Mouse (Mus musculus) cerebellum, adult (tissue): ENCODE data around the gene Saysd1.

Experiments used
- ATAC-seq: cut with Nextera tagmentation; 2 replicates; pipeline ENCODE4 v1.9.2; 2017; ENCODE audit warnings: mild to moderate bottlenecking, moderate library complexity, mixed read lengths; ENCODE audit not compliant: insufficient number of reproducible peaks, low FRiP score, low TSS enrichment

The Saysd1 gene

GRCm38 (mm10) chr14:20165413-20165812 is 27.1 kb upstream of the Saysd1 start:
- no peak for ATAC-seq

GRCm38 (mm10) chr14:20164438-20164837 is 26.1 kb upstream of the Saysd1 start:
- ATAC-seq = no peak

GRCm38 (mm10) chr14:20162686-20163085 is 24.4 kb upstream of the Saysd1 start:
- ATAC-seq = no peak

GRCm38 (mm10) chr14:20158727-20159681 is 20.7 kb upstream of the Saysd1 start:
- ATAC-seq = no peak

- ATAC-seq = no peak
These were observed 19.3 kb upstream of the Saysd1 start for GRCm38 (mm10) chr14:20157595-20157994.

GRCm38 (mm10) chr14:20155718-20156117 is 17.4 kb upstream of the Saysd1 start:
- ATAC-seq = no peak

- ATAC-seq = no peak
These were observed 16.6 kb upstream of the Saysd1 start for GRCm38 (mm10) chr14:20154937-20155336.

GRCm38 (mm10) chr14:20154245-20154644 is 15.9 kb upstream of the Saysd1 start:
- ATAC-seq = no peak

GRCm38 (mm10) chr14:20149127-20150080 is 11.1 kb upstream of the Saysd1 start:
- ATAC-seq = no peak

GRCm38 (mm10) chr14:20148514-20148913 is 10.2 kb upstream of the Saysd1 start:
- no peak for ATAC-seq

- no peak for ATAC-seq
These were observed 9.5 kb upstream of the Saysd1 start for GRCm38 (mm10) chr14:20147854-20148253.

GRCm38 (mm10) chr14:20144093-20144492 is 5.8 kb upstream of the Saysd1 start:
- ATAC-seq = no peak

- no peak for ATAC-seq
These were observed 3.2 kb downstream of the Saysd1 start for GRCm38 (mm10) chr14:20134965-20135671.

GRCm38 (mm10) chr14:20128162-20128561 is 10.2 kb downstream of the Saysd1 start:
- no peak for ATAC-seq

- ATAC-seq = no peak
These were observed 10.8 kb downstream of the Saysd1 start for GRCm38 (mm10) chr14:20127406-20128087.

GRCm38 (mm10) chr14:20120868-20121267 is 17.5 kb downstream of the Saysd1 start:
- no peak for ATAC-seq

GRCm38 (mm10) chr14:20120012-20120411 is 18.3 kb downstream of the Saysd1 start:
- ATAC-seq = no peak

GRCm38 (mm10) chr14:20116149-20116605 is 22.2 kb downstream of the Saysd1 start:
- ATAC-seq = no peak

- ATAC-seq = no peak
These were observed 23.4 kb downstream of the Saysd1 start for GRCm38 (mm10) chr14:20114951-20115350.

GRCm38 (mm10) chr14:20113964-20114363 is 24.4 kb downstream of the Saysd1 start:
- ATAC-seq = peak; percentile 60
